Mouse (Mus musculus) thymus, adult 2 months (tissue): Measurements from ENCODE around the gene Cdk11b.

Experiments
- CTCF ChIP-seq: fragments of 200-500 bp; IDR thresholded peaks from 2 replicates; pipeline ENCODE4 v1.5.1; 2012; ENCODE audit warnings: mild to moderate bottlenecking, control low read depth, low read length, moderate library complexity, borderline replicate concordance; ENCODE audit not compliant: control insufficient read depth, poor library complexity, insufficient read depth; ENCODE audit errors: extremely low read depth
- POLR2A ChIP-seq: fragments of 200-500 bp; IDR thresholded peaks from 2 replicates; pipeline ENCODE4 v1.6.1; 2012; ENCODE audit warnings: mild to moderate bottlenecking, low read length, control low read depth, moderate library complexity; ENCODE audit not compliant: control insufficient read depth, poor library complexity, insufficient read depth; ENCODE audit errors: extremely low read depth

- no peak for TF ChIP-seq CTCF
- no peak for TF ChIP-seq POLR2A
These were observed 46.1 kb upstream of the Cdk11b start for GRCm38 (mm10) chr4:155578336-155579125.
